Mouse (Mus musculus) CH12.LX (cell line): Measurements from ENCODE around the gene Tbata. TPM values are rescaled to one million over a fixed set of nuclear protein-coding genes. Genes with fewer than 3 reads are reported as not detected.

Source experiments
- DNase-seq: peaks from one replicate; pipeline ENCODE4 v3.0.0-alpha.2; 2013; ENCODE audit errors: extremely low read depth
- H3K27ac ChIP-seq: 2 replicates; pipeline ENCODE4 v1.5.1; 2012; ENCODE audit warnings: low read depth, mild to moderate bottlenecking, control low read depth, moderate library complexity; ENCODE audit not compliant: insufficient read depth
- H3K27me3 ChIP-seq: replicated peaks from 2 replicates; pipeline ENCODE3; 2012; ENCODE audit warnings: inconsistent platforms
- H3K36me3 ChIP-seq, 2 experiments: replicated peaks in 1 of 2; 2 replicates each; pipeline versions ENCODE3 to v1.6.1; 2012; ENCODE audit warnings: inconsistent platforms in 1 of 2, low read length in 1 of 2, mild to moderate bottlenecking in 1 of 2, mixed read lengths in 1 of 2, moderate library complexity in 1 of 2; ENCODE audit not compliant: control insufficient read depth in 1 of 2, insufficient read depth in 1 of 2
- H3K4me1 ChIP-seq, 2 experiments: 2 replicates each; pipeline ENCODE4 v1.6.1; 2012; ENCODE audit warnings: inconsistent platforms in 1 of 2, moderate library complexity in 1 of 2; ENCODE audit not compliant: insufficient read depth in 2 of 2, control insufficient read depth in 1 of 2
- H3K4me2 ChIP-seq: 2 replicates; pipeline ENCODE4 v1.6.1; 2012; ENCODE audit warnings: low read depth, mild to moderate bottlenecking, control low read depth; ENCODE audit not compliant: poor library complexity, insufficient read depth, severe bottlenecking
- H3K4me3 ChIP-seq, 3 experiments: fragments of 150-350 bp in 1 of 3; sonication (generic) in 1 of 3; replicated peaks in 1 of 3; 2 replicates each; pipeline versions ENCODE3 to v1.5.1; 2011 to 2012; ENCODE audit warnings: low read depth in 2 of 3, low read length in 2 of 3, mild to moderate bottlenecking in 2 of 3, moderate library complexity in 2 of 3, control low read depth in 1 of 3, improper control_type of control experiment in 1 of 3, inconsistent platforms in 1 of 3, mixed read lengths in 1 of 3; ENCODE audit not compliant: poor library complexity in 1 of 3
- H3K79me2 ChIP-seq: replicated peaks from 2 replicates; pipeline ENCODE4 v1.6.1; 2012; ENCODE audit warnings: mild to moderate bottlenecking, moderate library complexity; ENCODE audit not compliant: control insufficient read depth, poor library complexity, insufficient read depth, severe bottlenecking; ENCODE audit errors: extremely low read depth
- H3K9ac ChIP-seq: 2 replicates; pipeline ENCODE4 v1.6.1; 2012; ENCODE audit warnings: low read depth, mild to moderate bottlenecking, control low read depth, moderate library complexity; ENCODE audit not compliant: insufficient read depth
- H3K9me3 ChIP-seq: replicated peaks from 2 replicates; pipeline ENCODE3; 2012; ENCODE audit warnings: low read length, inconsistent platforms, mixed read lengths
- BHLHE40 ChIP-seq: IDR thresholded peaks from 2 replicates; pipeline ENCODE4 v1.6.1; 2011; ENCODE audit warnings: mild to moderate bottlenecking, low read depth, low read length, improper control_type of control experiment
- CHD1 ChIP-seq: IDR thresholded peaks from 2 replicates; pipeline ENCODE4 v1.6.1; 2012; ENCODE audit warnings: low read depth, low read length, improper control_type of control experiment, inconsistent platforms
- CTCF ChIP-seq, 2 experiments: IDR thresholded peaks in 1 of 2; conservative IDR thresholded peaks in 1 of 2; 2 replicates each; pipeline ENCODE4 v1.5.1; 2011 to 2012; ENCODE audit warnings: low read depth in 2 of 2, low read length in 2 of 2, improper control_type of control experiment in 1 of 2, inconsistent platforms in 1 of 2, mild to moderate bottlenecking in 1 of 2, moderate library complexity in 1 of 2
- ETS1 ChIP-seq: conservative IDR thresholded peaks from 2 replicates; pipeline ENCODE4 v1.6.1; 2012; ENCODE audit warnings: low read depth, mild to moderate bottlenecking, inconsistent platforms, low read length, improper control_type of control experiment, moderate library complexity
- GABPA ChIP-seq: IDR thresholded peaks from 2 replicates; pipeline ENCODE4 v1.6.1; 2012; ENCODE audit warnings: low read depth, low read length, improper control_type of control experiment, inconsistent platforms; ENCODE audit not compliant: insufficient replicate concordance
- KAT2A ChIP-seq: IDR thresholded peaks from 2 replicates; pipeline ENCODE4 v1.6.1; 2012; ENCODE audit warnings: low read length, improper control_type of control experiment, inconsistent platforms; ENCODE audit not compliant: insufficient replicate concordance
- MAFK ChIP-seq: IDR thresholded peaks from 2 replicates; pipeline ENCODE4 v1.6.1; 2011; ENCODE audit warnings: low read length, improper control_type of control experiment; ENCODE audit not compliant: insufficient replicate concordance
- MAX ChIP-seq: IDR thresholded peaks from 2 replicates; pipeline ENCODE4 v1.6.1; 2011; ENCODE audit warnings: low read length, improper control_type of control experiment
- MAZ ChIP-seq: IDR thresholded peaks from 2 replicates; pipeline ENCODE4 v1.6.1; 2012; ENCODE audit warnings: low read depth, mild to moderate bottlenecking, inconsistent platforms, low read length, improper control_type of control experiment, moderate library complexity
- MEF2A ChIP-seq: IDR thresholded peaks from 2 replicates; pipeline ENCODE4 v1.6.1; 2014; ENCODE audit warnings: low read depth, mild to moderate bottlenecking, inconsistent platforms, low read length, improper control_type of control experiment, borderline replicate concordance
- MXI1 ChIP-seq: IDR thresholded peaks from 2 replicates; pipeline ENCODE4 v1.6.1; 2011; ENCODE audit warnings: mild to moderate bottlenecking, low read depth, low read length, improper control_type of control experiment
- POLR2AphosphoS2 ChIP-seq: IDR thresholded peaks from 2 replicates; pipeline ENCODE4 v1.6.1; 2011; ENCODE audit warnings: low read depth, low read length, improper control_type of control experiment
- RAD21 ChIP-seq: IDR thresholded peaks from 2 replicates; pipeline ENCODE4 v1.6.1; 2011; ENCODE audit warnings: low read depth, mild to moderate bottlenecking, low read length, improper control_type of control experiment, moderate library complexity
- RCOR1 ChIP-seq: conservative IDR thresholded peaks from 2 replicates; pipeline ENCODE4 v1.6.1; 2012; ENCODE audit warnings: low read depth, mild to moderate bottlenecking, inconsistent platforms, low read length, improper control_type of control experiment
- TCF12 ChIP-seq: IDR thresholded peaks from 2 replicates; pipeline ENCODE4 v1.6.1; 2014; ENCODE audit warnings: low read depth, mild to moderate bottlenecking, inconsistent platforms, low read length, improper control_type of control experiment
- USF1 ChIP-seq: IDR thresholded peaks from 2 replicates; pipeline ENCODE4 v1.6.1; 2014; ENCODE audit warnings: low read depth, mild to moderate bottlenecking, inconsistent platforms, low read length, improper control_type of control experiment
- USF2 ChIP-seq: conservative IDR thresholded peaks from 2 replicates; pipeline ENCODE4 v1.6.1; 2011; ENCODE audit warnings: low read depth, low read length, improper control_type of control experiment
- ZMIZ1 ChIP-seq: IDR thresholded peaks from 2 replicates; pipeline ENCODE4 v1.6.1; 2012; ENCODE audit warnings: low read depth, mild to moderate bottlenecking, inconsistent platforms, low read length, improper control_type of control experiment
- ZNF384 ChIP-seq: IDR thresholded peaks from 2 replicates; pipeline ENCODE4 v1.6.1; 2012; ENCODE audit warnings: low read depth, low read length, improper control_type of control experiment, inconsistent platforms
- dilution Hi-C: fragments of 300-500 bp; cut with MboI; formaldehyde crosslinking; loops from 2 replicates; pipeline ENCODE4 v1.14.3; 2020; ENCODE audit warnings: low sequenced_read_pairs; ENCODE audit not compliant: extremely low pct_unique_long_range_greater_than_20kb, extremely low pct_ligation_motif_present
- in situ Hi-C: fragments of 300-500 bp; cut with MboI; formaldehyde crosslinking; loops from 3 replicates; pipeline ENCODE4 v1.14.3; 2019; ENCODE audit warnings: low sequenced_read_pairs, low pct_ligation_motif_present, low pct_unique_long_range_greater_than_20kb, mixed read lengths
- polyA plus RNA-seq: library from polyadenylated mRNA; unstranded; fragments of >175 nt; gene quantifications from 2 replicates; pipeline ENCODE4 v1.2.1, GENCODE M21; 2012; ENCODE audit warnings: low read depth; ENCODE audit not compliant: insufficient read length
- total RNA-seq, 2 experiments: library from RNA; depleted of rRNA; stranded (reverse); fragments of 300-350 nt in 1 of 2; fragments of >200 nt in 1 of 2; gene quantifications; 2 replicates each; pipeline ENCODE4 v1.2.3; 2012 to 2014

The Tbata gene
- total and polyA plus RNA-seq, 3 experiments, result 0.17 to 0.73 TPM; not detected in 1

- TF ChIP-seq ZNF384 (no peak), MAFK (no peak), BHLHE40 (peak; percentile 95), ZMIZ1 (0 out of 2 replicates have a peak, but pooled peaks have one; percentile 60), USF2 (peak; percentile 91), CHD1 (peak; percentile 72; the same call in 1 of the 2 replicates), RAD21 (no peak), USF1 (peak; percentile 92), RCOR1 (no peak), CTCF (conservative IDR thresholded peaks at IDR 0.05 in 1 of 2, IDR thresholded peaks at IDR 0.05 in 1 of 2; ENCODE audit: low read depth in 2 of 2, low read length in 2 of 2) (no peak), KAT2A (no peak), POLR2AphosphoS2 (no peak)
Observed at GRCm38 (mm10) chr10:61201596-61202318, 30.0 kb downstream of the Tbata start (continued).

- Histone ChIP-seq H3K27ac (no peak overlapping the region), H3K79me2 (no peaks in the 10 kb centered on the region), H3K4me1 (peaks cover 36 to 44% of the 10 kb centered on the region in 2 experiments), H3K36me3 (peaks cover 0 to 4% of the 10 kb centered on the region in 2 experiments), H3K27me3 (no peaks in the 10 kb centered on the region), H3K9me3 (no peaks in the 10 kb centered on the region), H3K4me3 (no peak overlapping the region), H3K4me2 (no peak overlapping the region; the same call in 1 of the 2 replicates), H3K9ac (0 out of 2 replicates have a peak overlapping the region, but pooled peaks have one; percentile 7)
- TF ChIP-seq RCOR1 (no peak), MXI1 (peak; percentile 30; the same call in 1 of the 2 replicates), MAX (peak; percentile 31; the same call in 1 of the 2 replicates), GABPA (no peak), USF2 (peak; percentile 17; the same call in 1 of the 2 replicates), MEF2A (peak; percentile 82; the same call in 1 of the 2 replicates), BHLHE40 (peak; percentile 54), USF1 (peak; percentile 70), ETS1 (peak; percentile 80), MAZ (0 out of 2 replicates have a peak, but pooled peaks have one; percentile 20), POLR2AphosphoS2 (no peak), TCF12 (peak; percentile 29; the same call in 1 of the 2 replicates)
- in situ Hi-C loops (no loop called here), dilution Hi-C loops (no loop called here)
- peak; percentile 48 for DNase-seq
Observed at GRCm38 (mm10) chr10:61203930-61204329, 32.2 kb downstream of the Tbata start.
